Mouse (Mus musculus) G1E (cell line): ENCODE data around the gene Hsp90ab1. TPM values are rescaled to one million over a fixed set of nuclear protein-coding genes. Genes with fewer than 3 reads are reported as not detected.

Source experiments
- ATAC-seq: 2 replicates; pipeline ENCODE4 v1.8.0; 2016; ENCODE audit warnings: mild to moderate bottlenecking; ENCODE audit not compliant: insufficient number of reproducible peaks, poor library complexity, low FRiP score, severe bottlenecking; ENCODE audit errors: extremely low read depth
- DNase-seq: peaks from one replicate; pipeline ENCODE4 v3.0.0; 2012; ENCODE audit warnings: low spot score
- H3K27me3 ChIP-seq: 2 replicates; pipeline ENCODE4 v1.6.1; 2012; ENCODE audit warnings: mild to moderate bottlenecking, low read length, inconsistent platforms; ENCODE audit not compliant: insufficient read depth
- H3K36me3 ChIP-seq: replicated peaks from 2 replicates; pipeline ENCODE3; 2012; ENCODE audit warnings: mild to moderate bottlenecking, inconsistent platforms
- H3K4me1 ChIP-seq: 2 replicates; pipeline ENCODE4 v1.6.1; 2012; ENCODE audit warnings: low read depth, low read length, inconsistent platforms, mixed read lengths; ENCODE audit not compliant: insufficient read depth
- H3K4me3 ChIP-seq: 2 replicates; pipeline ENCODE4 v1.5.1; 2012; ENCODE audit warnings: low read depth, mild to moderate bottlenecking, inconsistent platforms, low read length, moderate library complexity, mixed read lengths
- H3K9me3 ChIP-seq: replicated peaks from 2 replicates; pipeline ENCODE4 v1.6.1; 2012; ENCODE audit warnings: inconsistent platforms
- CTCF ChIP-seq: IDR thresholded peaks from 2 replicates; pipeline ENCODE4 v1.5.1; 2012; ENCODE audit warnings: low read depth, low read length, inconsistent platforms, mixed read lengths
- GATA1 ChIP-seq: IDR thresholded peaks from 2 replicates; pipeline ENCODE4 v1.6.1; 2012; ENCODE audit warnings: borderline replicate concordance, low read length, inconsistent platforms, mixed read lengths
- GATA2 ChIP-seq: IDR thresholded peaks from 2 replicates; pipeline ENCODE4 v1.6.1; 2012; ENCODE audit warnings: low read depth, low read length, inconsistent platforms, borderline replicate concordance
- POLR2AphosphoS5 ChIP-seq: IDR thresholded peaks from 2 replicates; pipeline ENCODE4 v1.6.1; 2012; ENCODE audit warnings: low read depth, low read length, inconsistent platforms; ENCODE audit not compliant: insufficient replicate concordance
- TAL1 ChIP-seq: conservative IDR thresholded peaks from 2 replicates; pipeline ENCODE4 v1.6.1; 2012; ENCODE audit warnings: low read depth, low read length, inconsistent platforms, mixed read lengths
- polyA plus RNA-seq: library from polyadenylated mRNA; stranded (reverse); fragments of >175 nt; gene quantifications from 2 replicates; pipeline ENCODE4 v1.2.3, GENCODE M21; 2012
- total RNA-seq, 2 experiments: library from RNA; stranded (forward) in 1 of 2; stranded (reverse) in 1 of 2; fragments of 200-1000 nt in 1 of 2; fragments of >200 nt in 1 of 2; fragmentation: Nextera tagmentation in 1 of 2; gene quantifications; 2 replicates each; pipeline ENCODE4 v1.2.3; 2014 to 2017

The Hsp90ab1 gene
- total and polyA plus RNA-seq, 3 experiments: 1,104 to 1,547 (median 1,427) TPM

DNA sequence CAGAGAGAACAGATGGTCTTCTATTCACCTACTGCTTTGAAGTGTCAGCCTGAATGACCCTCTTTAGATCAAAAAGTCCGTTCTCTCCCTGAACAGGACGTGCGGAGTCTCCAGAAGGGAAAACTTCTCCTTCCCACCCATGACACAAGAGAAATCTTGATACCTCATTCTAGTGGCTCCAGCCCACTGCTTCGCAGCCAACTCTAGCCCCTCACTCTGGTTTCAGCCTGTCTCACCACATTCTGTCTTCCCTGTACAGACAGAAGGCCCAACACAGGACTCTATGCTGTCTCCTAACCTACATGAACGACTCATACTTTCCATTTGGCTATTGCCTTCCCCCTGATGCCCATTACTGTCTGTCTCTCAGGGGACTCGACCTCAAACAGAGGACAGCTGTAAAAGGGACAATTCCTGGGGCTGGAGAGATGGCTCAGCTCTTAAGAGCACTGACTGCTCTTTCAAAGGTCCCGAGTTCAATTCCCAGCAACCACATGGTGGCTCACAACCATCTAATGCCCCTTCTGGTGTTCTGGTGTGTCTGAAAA is 21.7 kb downstream of the Hsp90ab1 start:
- H3K4me3 ChIP-seq: no peak overlapping the region
- peaks cover 30% of the 10 kb centered on the region for H3K4me1 ChIP-seq
- H3K9me3 ChIP-seq: no peaks in the 10 kb centered on the region
- DNase-seq: no peak
- H3K27me3 ChIP-seq: peaks cover 42% of the 10 kb centered on the region
- ATAC-seq: no peak
- TF ChIP-seq CTCF: no peak
- no peak for TF ChIP-seq TAL1
- TF ChIP-seq GATA1: no peak
- TF ChIP-seq POLR2AphosphoS5: no peak
- no peaks in the 10 kb centered on the region for H3K36me3 ChIP-seq

DNA sequence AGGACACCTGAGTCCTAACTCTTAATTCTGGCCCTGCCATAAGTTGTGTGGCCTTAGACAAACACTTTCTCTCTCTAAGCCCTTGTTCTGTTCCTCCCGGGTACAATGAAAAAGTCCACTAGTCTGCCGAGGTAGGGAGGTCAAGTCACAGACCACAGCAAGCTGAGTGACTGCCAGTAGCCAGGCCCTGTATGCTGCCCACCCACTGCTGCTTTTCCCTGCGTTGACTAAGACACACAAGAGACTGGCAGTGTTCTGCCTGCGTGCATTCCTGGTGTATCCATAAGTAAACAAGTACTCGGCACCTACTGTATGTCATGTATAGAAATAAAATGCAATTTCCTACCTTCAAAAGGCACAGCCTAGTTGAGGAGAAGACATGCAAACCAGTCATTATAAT is 22.8 kb downstream of the Hsp90ab1 start:
- ATAC-seq (no peak), DNase-seq (no peak)
- Histone ChIP-seq H3K4me1 (peaks cover 21% of the 10 kb centered on the region), H3K27me3 (peaks cover 51% of the 10 kb centered on the region), H3K4me3 (no peak overlapping the region), H3K9me3 (peaks cover 5% of the 10 kb centered on the region; the same call in 1 of the 2 replicates), H3K36me3 (no peaks in the 10 kb centered on the region)
- TF ChIP-seq TAL1 (no peak), GATA2 (no peak), POLR2AphosphoS5 (no peak), GATA1 (no peak), CTCF (no peak)

DNA sequence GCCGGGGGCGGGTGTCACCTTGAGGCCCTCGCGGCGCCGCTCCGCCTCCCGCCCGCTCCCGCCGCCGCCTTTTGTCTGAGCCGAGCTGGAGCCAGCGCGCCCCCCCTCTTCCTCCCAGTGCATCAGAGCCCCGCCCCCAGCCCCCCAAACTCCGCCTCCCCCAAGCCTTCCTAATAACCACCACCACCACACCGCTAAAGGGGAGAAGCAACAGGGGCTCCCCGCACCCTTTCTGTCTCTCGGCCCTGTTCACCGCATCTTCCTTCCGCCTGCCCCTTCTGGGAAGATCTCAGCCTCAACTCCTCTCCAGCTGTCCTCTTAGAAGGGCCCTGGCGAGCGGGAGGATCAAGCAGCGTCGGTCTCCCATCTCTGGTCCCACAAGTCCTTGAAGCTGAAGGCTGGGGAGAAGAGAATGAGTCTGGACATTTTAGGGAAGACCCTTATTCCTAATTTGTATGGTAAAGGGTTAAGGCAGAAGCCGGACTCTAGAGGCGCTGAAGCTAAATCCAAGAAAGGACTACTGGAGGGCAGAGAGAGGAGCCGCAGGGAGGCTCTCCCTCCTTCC is 23.4 kb downstream of the Hsp90ab1 start, which contains the start of gene Tmem151b:
Tmem151b (minus strand) TSS at position 61 of the 565 bp plus-strand sequence.
- TF ChIP-seq GATA1 (no peak), POLR2AphosphoS5 (no peak), TAL1 (no peak), CTCF (no peak)
- H3K9me3 ChIP-seq: peaks cover 6% of the 10 kb centered on the region; the same call in 1 of the 2 replicates
- no peak for ATAC-seq
- H3K4me1 ChIP-seq: peaks cover 15% of the 10 kb centered on the region
- no peak within 1 kb of the TSS for H3K4me3 ChIP-seq
- peaks cover 57% of the 10 kb centered on the region for H3K27me3 ChIP-seq
- H3K36me3 ChIP-seq: no peaks in the 10 kb centered on the region
- DNase-seq: no peak

DNA sequence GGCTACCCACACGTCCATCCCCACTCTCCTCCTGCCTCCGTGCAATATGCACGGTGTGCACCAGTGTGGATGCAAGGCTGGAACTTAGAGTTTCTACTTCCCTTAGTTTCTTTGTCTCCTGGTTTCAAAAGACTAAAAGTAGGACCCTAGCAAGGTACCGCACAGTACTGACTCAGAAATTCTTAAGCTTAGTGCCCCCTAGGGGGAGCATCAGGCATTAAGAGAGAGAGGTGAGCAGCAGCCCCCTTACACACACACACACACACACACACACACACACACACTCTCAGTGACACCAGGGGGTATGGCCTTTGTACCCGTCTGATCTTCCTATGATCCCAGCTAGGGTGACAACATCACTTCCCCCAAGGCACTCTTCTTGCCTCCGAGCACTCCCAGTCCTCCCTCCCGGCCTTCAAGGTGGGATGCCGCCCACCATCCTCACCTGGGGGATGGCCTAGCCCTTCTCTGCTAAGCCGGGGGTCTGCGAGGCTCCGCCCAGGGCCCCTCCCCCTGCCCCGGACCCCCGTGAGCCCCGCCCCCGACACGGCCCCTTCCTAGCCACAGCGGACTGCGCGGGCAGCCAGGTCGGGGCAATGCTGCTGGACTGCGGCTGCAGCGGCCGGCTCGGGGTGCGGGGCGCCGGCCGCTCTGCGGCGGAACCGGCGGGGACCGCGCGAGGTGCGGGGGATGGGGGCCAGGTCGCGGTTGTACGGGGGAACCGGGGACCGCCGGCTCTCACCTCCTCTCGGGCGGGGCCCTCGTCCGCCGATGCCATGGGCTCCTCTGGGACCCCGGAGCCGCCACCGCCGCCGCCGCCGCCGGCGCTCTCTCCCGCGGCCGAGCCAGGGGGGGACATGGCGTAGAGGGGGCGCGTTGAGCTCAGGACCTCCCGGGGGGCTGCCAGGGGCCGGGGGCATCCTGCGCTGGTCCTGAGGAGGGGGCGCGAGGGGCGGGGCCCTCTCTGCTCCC is 24.2 kb downstream of the Hsp90ab1 start:
- no peak overlapping the region for H3K4me3 ChIP-seq
- DNase-seq (no peak), ATAC-seq (no peak)
- H3K4me1 ChIP-seq: peaks cover 9% of the 10 kb centered on the region
- no peak for TF ChIP-seq TAL1
- no peak for TF ChIP-seq GATA1
- no peak for TF ChIP-seq CTCF
- TF ChIP-seq POLR2AphosphoS5: no peak
- no peak for TF ChIP-seq GATA2
- no peaks in the 10 kb centered on the region for H3K36me3 ChIP-seq
- peaks cover 64% of the 10 kb centered on the region for H3K27me3 ChIP-seq
- peaks cover 6% of the 10 kb centered on the region; the same call in 1 of the 2 replicates for H3K9me3 ChIP-seq

DNA sequence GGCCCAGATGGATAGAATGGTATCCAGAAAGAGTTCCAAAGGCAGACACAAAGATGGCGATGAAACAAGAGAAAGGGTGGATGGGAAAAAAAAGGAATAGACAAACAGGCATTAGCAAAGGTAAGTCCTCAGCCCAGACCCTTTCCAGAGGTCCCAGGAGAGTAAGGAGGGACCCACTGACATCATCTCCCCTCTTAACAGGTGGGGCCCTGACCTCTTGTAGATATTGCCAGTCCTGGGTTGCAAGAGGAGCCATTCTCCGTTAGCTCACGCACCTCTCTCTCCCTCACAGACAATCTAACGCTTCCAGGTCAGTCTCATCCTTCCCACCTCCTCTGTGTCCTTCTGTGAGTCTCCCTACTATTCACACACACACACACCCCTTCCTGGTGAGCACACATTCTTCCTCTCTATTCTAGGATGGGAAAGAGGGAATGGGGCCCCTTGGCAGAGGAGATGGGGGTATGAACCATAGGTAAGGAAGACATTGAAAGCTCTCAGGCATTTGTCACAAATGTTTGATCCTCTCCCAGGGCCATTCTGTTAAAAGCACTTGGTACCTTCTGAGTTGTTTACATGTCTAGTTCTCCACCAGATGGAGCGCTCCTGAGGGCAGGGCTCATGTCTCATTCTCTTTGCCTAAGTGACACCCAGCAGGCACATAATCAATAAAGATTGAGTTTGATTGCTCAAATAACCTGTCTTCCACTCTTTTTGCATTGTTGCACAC is 25.4 kb downstream of the Hsp90ab1 start:
- ATAC-seq (no peak), DNase-seq (no peak)
- Histone ChIP-seq H3K4me3 (no peak overlapping the region), H3K4me1 (peaks cover 6% of the 10 kb centered on the region), H3K9me3 (peaks cover 6% of the 10 kb centered on the region; the same call in 1 of the 2 replicates), H3K27me3 (peaks cover 66% of the 10 kb centered on the region), H3K36me3 (no peaks in the 10 kb centered on the region)
- no peak for TF ChIP-seq TAL1

DNA sequence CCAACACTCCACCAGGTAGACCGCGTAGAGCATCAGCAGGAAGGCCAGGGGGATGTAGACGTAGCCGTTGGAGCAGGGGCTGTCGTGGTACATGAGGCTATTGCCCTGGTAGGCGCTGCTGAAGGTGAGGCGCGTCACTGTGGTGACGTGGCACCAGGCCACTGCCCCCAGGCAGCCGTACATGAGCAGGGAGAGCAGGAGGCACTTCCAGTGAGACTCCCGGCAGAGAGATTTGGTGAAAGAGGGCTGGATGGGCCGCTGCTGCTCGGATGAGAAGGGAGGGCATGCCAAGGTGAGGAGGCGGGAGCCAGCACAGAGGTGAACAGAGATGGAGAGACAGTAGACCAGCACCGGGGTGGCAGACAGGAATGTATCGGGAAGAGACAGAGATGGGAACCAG is 26.1 kb downstream of the Hsp90ab1 start:
- no peak for ATAC-seq
- Histone ChIP-seq H3K27me3 (peaks cover 69% of the 10 kb centered on the region), H3K36me3 (no peaks in the 10 kb centered on the region)

More for the DNA sequence above, 26.1 kb downstream of the Hsp90ab1 start:
- Histone ChIP-seq H3K4me3 (no peak overlapping the region), H3K4me1 (peaks cover 5% of the 10 kb centered on the region), H3K9me3 (peaks cover 6% of the 10 kb centered on the region; the same call in 1 of the 2 replicates)
- no peak for TF ChIP-seq TAL1
- no peak for TF ChIP-seq POLR2AphosphoS5
- TF ChIP-seq GATA2: no peak
- TF ChIP-seq GATA1: no peak
- no peak for TF ChIP-seq CTCF
- DNase-seq: no peak
